Mouse (Mus musculus) limb, embryonic 12.5 days (tissue): ENCODE results near the gene Ubc. TPM values are rescaled to one million over a fixed set of nuclear protein-coding genes. Genes with fewer than 3 reads are reported as not detected.

ENCODE experiments used
- ATAC-seq: fragments of 200-750 bp; cut with Nextera tagmentation; 2 replicates; pipeline ENCODE4 v1.8.0; 2017; ENCODE audit warnings: low read depth, moderate TSS enrichment; ENCODE audit not compliant: insufficient number of reproducible peaks, insufficient read depth, low FRiP score, low TSS enrichment
- H3K27ac ChIP-seq: fragments of 300-500 bp; sonication (generic); 2 replicates; pipeline ENCODE4 v1.5.1; 2016; ENCODE audit warnings: mild to moderate bottlenecking, moderate library complexity
- H3K27me3 ChIP-seq: fragments of 300-500 bp; sonication (generic); 2 replicates; pipeline ENCODE4 v1.6.1; 2016; ENCODE audit warnings: mild to moderate bottlenecking, moderate library complexity
- H3K36me3 ChIP-seq: fragments of 300-500 bp; sonication (generic); 2 replicates; pipeline ENCODE4 v1.6.1; 2016; ENCODE audit warnings: mild to moderate bottlenecking, moderate library complexity
- H3K4me1 ChIP-seq: fragments of 300-500 bp; sonication (generic); replicated peaks from 2 replicates; pipeline ENCODE4 v1.6.1; 2016
- H3K4me2 ChIP-seq: fragments of 300-500 bp; sonication (generic); 2 replicates; pipeline ENCODE4 v1.6.1; 2016; ENCODE audit warnings: mild to moderate bottlenecking, moderate library complexity
- H3K4me3 ChIP-seq: fragments of 300-500 bp; sonication (generic); replicated peaks from 2 replicates; pipeline ENCODE4 v1.5.1; 2016; ENCODE audit warnings: mild to moderate bottlenecking
- H3K9ac ChIP-seq: fragments of 300-500 bp; sonication (generic); replicated peaks from 2 replicates; pipeline ENCODE4 v1.6.1; 2016; ENCODE audit warnings: mild to moderate bottlenecking, moderate library complexity
- H3K9me3 ChIP-seq: fragments of 300-500 bp; sonication (generic); 2 replicates; pipeline ENCODE4 v1.6.1; 2016; ENCODE audit warnings: mild to moderate bottlenecking, moderate library complexity
- WGBS: fragments of 180-500 bp; shearing (Covaris S2); methylation state at CpG from one replicate; pipeline ENCODE4 v1.1.7; 2016; 5-methylcytosine and 5-hydroxymethylcytosine counted together
- polyA plus RNA-seq: library from polyadenylated mRNA; unstranded; fragments of >200 nt; fragmentation: Nextera tagmentation; extraction: Ambion mirVana; gene quantifications from 2 replicates; pipeline ENCODE4 v1.2.1, GENCODE M21; 2016

Ubc gene
- polyA plus RNA-seq, 1 experiment from 2014 or later: 1,024 TPM

DNA sequence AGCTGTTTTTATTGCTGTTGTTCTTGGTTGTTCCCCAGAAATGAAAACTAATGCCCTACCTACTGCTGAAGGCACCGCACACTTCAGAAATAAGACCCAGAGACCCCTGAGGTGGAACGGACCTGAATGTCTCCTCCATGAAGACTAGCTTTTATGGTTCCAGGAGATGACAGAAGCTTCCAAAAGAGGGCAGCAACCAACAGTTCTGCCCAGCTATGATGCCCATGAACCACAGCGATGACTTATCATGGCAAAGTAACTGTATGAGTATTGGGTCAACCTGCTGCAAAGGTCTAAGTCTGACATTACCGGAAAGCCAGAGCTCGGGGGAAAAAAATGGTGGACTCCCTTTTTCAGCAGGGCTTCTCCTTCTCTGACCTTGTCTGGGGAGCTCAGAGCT is 11.1 kb downstream of the Ubc start:
- Histone ChIP-seq H3K27ac (no peak overlapping the region), H3K27me3 (no peaks in the 10 kb centered on the region), H3K4me2 (no peak overlapping the region), H3K4me1 (no peaks in the 10 kb centered on the region), H3K9me3 (no peaks in the 10 kb centered on the region), H3K4me3 (no peak overlapping the region), H3K9ac (no peak overlapping the region), H3K36me3 (peaks cover 4% of the 10 kb centered on the region)
- 87% methylated on average over 5 of the region's 5 CpGs for WGBS
- no peak for ATAC-seq

DNA sequence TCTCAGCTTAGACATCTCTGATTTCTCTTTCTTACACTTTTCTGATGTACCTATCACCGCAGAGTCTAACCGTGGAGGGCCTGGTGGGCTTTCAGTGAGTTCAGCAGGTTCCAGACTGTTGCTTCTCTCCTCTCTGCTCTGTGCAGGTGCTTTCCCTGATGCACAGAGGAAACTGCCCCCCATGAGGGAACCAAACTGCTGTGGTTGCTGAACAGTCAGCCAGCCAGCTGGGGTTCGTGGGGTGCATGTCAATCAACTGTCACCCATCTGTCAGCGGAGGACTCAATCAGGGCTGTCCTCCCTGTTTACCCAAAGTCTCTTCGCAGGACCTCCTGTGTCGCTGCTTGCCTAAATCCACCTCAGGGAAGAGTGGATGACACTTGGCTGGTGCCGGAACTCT is 12.8 kb downstream of the Ubc start:
- Histone ChIP-seq H3K27me3 (no peaks in the 10 kb centered on the region), H3K27ac (no peak overlapping the region), H3K4me2 (no peak overlapping the region), H3K4me1 (no peaks in the 10 kb centered on the region), H3K9ac (no peak overlapping the region), H3K36me3 (no peaks in the 10 kb centered on the region), H3K4me3 (no peak overlapping the region), H3K9me3 (no peaks in the 10 kb centered on the region)
- 80% methylated on average over 7 of the region's 7 CpGs for WGBS
- no peak for ATAC-seq

DNA sequence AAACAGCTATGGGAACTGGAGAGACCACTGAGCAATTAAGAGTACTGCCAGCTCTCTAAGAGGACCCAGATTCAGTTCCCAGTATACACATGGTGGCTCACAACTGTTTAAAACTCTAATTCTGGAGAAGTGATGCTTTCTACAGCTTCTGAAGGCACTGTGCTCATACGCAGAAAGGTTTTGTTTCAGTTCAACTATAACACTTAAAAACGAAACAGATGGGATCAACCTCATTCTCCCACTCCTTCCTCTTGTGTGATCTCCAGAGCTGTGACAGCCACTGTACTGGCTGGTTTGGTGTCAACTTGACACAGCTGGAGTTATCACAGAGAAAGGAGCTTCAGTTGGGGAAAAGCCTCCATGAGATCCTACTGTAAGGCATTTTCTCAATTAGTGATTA is 14.1 kb downstream of the Ubc start:
- Histone ChIP-seq H3K4me1 (no peaks in the 10 kb centered on the region), H3K4me3 (no peak overlapping the region), H3K9me3 (no peaks in the 10 kb centered on the region), H3K9ac (no peak overlapping the region), H3K36me3 (no peaks in the 10 kb centered on the region), H3K27ac (no peak overlapping the region), H3K4me2 (no peak overlapping the region), H3K27me3 (no peaks in the 10 kb centered on the region)
- no peak for ATAC-seq
- WGBS: 89% methylated on average over 2 of the region's 2 CpGs

DNA sequence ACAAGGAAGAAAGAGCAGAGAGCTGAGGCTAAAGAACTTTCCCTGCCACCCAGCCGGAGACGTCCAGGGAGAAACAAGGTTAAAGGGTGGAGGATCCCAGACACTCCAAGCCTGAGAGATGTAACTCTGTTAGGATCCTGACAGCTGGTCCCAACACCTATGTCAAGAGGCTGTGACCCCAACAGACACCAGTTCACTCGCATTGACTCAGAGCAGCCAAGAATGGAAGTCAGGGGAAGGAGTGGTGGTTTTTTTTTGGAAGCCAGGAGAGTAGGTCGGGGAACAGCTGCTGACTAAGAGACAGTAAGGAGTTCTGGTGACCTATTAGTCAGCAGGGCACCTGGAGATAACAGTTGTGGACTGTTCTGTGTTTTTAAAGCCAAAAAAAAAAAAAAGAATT is 18.0 kb downstream of the Ubc start:
- H3K4me1 ChIP-seq: no peaks in the 10 kb centered on the region
- H3K9ac ChIP-seq: no peak overlapping the region
- no peak for ATAC-seq
- no peaks in the 10 kb centered on the region for H3K36me3 ChIP-seq
- no peak overlapping the region for H3K4me3 ChIP-seq
- H3K27ac ChIP-seq: no peak overlapping the region
- no peaks in the 10 kb centered on the region for H3K27me3 ChIP-seq
- H3K4me2 ChIP-seq: no peak overlapping the region
- 89% methylated on average over 4 of the region's 4 CpGs for WGBS
- no peaks in the 10 kb centered on the region for H3K9me3 ChIP-seq

DNA sequence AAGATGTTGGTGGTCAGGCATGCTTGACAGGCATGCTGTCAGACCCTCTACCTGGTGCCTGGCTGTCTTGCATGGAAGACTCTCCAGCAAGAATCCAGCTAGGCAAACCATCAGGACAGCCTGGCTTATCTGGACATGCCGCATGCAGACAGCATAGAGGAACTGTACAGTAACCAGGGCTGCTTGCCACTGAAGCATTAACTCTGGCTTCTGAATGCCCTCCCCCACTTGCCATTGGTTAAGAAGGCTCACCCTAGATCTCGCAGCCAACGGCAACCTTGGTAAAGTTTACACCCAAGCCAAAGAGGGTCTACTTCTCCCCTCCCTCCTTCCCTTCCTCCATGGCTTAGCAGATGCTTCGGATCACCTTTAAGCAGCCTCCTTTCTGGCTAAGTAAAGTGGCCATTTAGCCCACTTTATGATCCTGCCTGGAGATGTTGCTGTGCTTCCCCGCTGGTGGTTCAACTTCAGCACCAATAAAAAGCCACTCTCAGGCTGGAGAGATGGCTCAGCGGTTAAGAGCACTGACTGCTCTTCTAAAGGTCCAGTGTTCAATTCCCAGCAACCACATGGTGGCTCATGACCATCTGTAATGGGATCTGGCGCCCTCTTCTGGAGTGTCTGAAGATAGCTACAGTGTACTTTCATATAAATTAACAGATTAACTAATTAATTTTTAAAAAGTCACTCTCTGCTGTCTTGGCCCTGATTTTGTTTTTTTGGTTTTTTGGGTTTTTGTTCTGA is 18.9 kb downstream of the Ubc start:
- no peaks in the 10 kb centered on the region for H3K27me3 ChIP-seq
- H3K27ac ChIP-seq: no peak overlapping the region

DNA sequence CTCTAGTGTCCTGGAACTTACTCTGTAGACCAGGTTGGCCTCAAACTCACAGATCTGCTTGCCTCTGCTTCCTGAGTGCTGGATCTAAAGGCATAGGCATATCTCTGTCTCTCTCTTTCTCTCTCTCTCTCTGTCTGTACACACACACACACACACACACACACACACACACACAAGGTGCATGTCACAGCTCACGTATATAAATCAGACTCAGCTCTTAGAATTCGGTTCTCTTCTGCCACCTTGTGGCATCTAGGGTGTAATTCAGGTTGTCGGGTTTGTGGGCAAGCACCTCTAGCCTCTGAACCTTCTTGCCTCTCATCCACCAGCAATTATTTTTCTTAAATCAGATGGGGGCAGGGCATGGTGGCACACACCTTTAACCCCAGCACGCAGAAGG is 21.4 kb downstream of the Ubc start:
- Histone ChIP-seq H3K27me3 (no peaks in the 10 kb centered on the region), H3K27ac (no peak overlapping the region), H3K36me3 (no peaks in the 10 kb centered on the region), H3K9me3 (0 out of 2 replicates have a peak, but pooled peaks cover 6% of the 10 kb centered on the region), H3K4me3 (no peak overlapping the region), H3K4me1 (no peaks in the 10 kb centered on the region), H3K4me2 (no peak overlapping the region), H3K9ac (no peak overlapping the region)
- ATAC-seq: no peak
- 3% methylated on average over 4 of the region's 4 CpGs for WGBS

More for the DNA sequence above, 18.9 kb downstream of the Ubc start:
- no peak overlapping the region for H3K4me3 ChIP-seq
- no peak overlapping the region for H3K4me2 ChIP-seq
- no peaks in the 10 kb centered on the region for H3K36me3 ChIP-seq
- no peaks in the 10 kb centered on the region for H3K4me1 ChIP-seq
- ATAC-seq: no peak
- no peak overlapping the region for H3K9ac ChIP-seq
- WGBS: 66% methylated on average over 7 of the region's 7 CpGs
- H3K9me3 ChIP-seq: no peaks in the 10 kb centered on the region

DNA sequence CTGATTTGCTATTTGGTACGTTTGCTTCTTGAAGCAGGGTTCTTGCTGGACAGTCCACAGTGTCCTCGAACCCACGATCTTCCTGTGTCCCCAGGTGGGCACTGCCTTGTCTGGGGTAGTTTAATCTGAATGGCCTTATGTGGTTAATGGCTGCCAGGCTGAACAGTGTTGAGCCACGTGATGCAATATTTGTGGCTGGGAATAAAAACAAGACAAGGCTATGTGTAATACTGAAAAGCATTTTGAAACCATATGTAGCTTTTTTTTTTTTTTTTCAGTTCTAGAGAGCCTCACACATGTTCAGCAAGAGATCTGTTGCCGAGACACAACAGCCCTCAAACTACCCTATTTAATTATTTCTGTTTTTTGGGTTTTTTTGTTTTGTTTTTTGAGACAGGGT is 21.8 kb downstream of the Ubc start:
- no peak overlapping the region for H3K9ac ChIP-seq
- ATAC-seq: no peak
- H3K4me2 ChIP-seq: no peak overlapping the region
- no peak overlapping the region for H3K27ac ChIP-seq
- H3K9me3 ChIP-seq: 0 out of 2 replicates have a peak, but pooled peaks cover 6% of the 10 kb centered on the region
- no peaks in the 10 kb centered on the region for H3K27me3 ChIP-seq
- 72% methylated on average over 5 of the region's 5 CpGs for WGBS
- no peak overlapping the region for H3K4me3 ChIP-seq
- no peaks in the 10 kb centered on the region for H3K4me1 ChIP-seq
- H3K36me3 ChIP-seq: no peaks in the 10 kb centered on the region

DNA sequence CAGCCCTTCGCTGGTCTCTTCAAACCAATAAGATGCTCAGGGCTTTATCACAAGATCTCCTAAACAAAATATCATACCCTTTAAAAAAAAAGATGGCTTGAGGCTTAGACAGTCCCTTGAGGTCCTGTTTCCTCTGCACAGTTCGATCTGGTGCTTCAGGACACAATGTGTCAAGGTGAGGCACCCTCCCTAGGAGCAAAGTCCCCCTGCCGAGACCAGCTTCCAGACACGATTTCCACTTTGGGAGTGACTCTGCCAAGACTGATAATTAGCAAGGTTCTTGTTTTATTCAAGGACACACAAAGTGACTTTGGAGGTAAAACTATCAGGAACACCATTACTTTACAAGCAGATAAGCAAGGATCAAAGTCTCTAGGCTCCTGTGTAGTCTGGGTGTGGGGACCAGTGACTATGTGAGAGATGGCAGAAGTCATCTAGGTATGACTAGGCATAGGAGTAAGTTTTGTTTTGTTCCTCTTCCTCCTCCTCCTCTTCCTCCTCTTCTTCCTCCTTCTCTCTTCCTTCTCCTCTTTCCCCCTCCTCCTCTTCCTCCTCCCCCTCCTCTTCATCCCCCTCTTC is 25.1 kb downstream of the Ubc start:
- Histone ChIP-seq H3K4me1 (no peaks in the 10 kb centered on the region), H3K4me3 (no peak overlapping the region), H3K9ac (no peak overlapping the region), H3K36me3 (no peaks in the 10 kb centered on the region), H3K4me2 (no peak overlapping the region), H3K9me3 (0 out of 2 replicates have a peak, but pooled peaks cover 6% of the 10 kb centered on the region), H3K27ac (no peak overlapping the region), H3K27me3 (no peaks in the 10 kb centered on the region)
- WGBS: 78% methylated on average over 4 of the region's 4 CpGs
- ATAC-seq: no peak

DNA sequence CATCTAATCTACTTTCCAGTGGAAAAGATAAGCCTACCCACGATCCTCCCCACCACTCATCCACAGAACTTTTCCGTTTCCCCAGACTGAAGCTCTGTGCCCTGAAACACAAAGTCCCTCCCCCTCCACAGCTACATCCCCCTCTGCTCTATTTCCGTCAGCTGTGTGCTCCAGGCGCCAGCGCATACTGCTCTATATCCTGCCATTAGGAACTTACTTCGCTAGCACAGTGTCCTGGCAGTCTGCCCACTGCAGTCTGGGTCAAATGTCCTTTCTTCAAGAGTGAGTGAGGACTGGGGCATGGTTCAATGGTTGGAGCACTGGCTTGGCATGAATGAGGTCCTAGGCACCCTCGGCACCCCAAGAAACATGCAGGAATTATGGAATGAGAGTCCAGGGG is 26.1 kb downstream of the Ubc start:
- no peak overlapping the region for H3K4me2 ChIP-seq
- no peak overlapping the region for H3K9ac ChIP-seq
- H3K27me3 ChIP-seq: no peaks in the 10 kb centered on the region
- 0 out of 2 replicates have a peak, but pooled peaks cover 6% of the 10 kb centered on the region for H3K9me3 ChIP-seq
- no peak overlapping the region for H3K27ac ChIP-seq
- H3K4me1 ChIP-seq: no peaks in the 10 kb centered on the region
- WGBS: 80% methylated on average over 7 of the region's 7 CpGs
- ATAC-seq: no peak
- no peak overlapping the region for H3K4me3 ChIP-seq
- no peaks in the 10 kb centered on the region for H3K36me3 ChIP-seq

DNA sequence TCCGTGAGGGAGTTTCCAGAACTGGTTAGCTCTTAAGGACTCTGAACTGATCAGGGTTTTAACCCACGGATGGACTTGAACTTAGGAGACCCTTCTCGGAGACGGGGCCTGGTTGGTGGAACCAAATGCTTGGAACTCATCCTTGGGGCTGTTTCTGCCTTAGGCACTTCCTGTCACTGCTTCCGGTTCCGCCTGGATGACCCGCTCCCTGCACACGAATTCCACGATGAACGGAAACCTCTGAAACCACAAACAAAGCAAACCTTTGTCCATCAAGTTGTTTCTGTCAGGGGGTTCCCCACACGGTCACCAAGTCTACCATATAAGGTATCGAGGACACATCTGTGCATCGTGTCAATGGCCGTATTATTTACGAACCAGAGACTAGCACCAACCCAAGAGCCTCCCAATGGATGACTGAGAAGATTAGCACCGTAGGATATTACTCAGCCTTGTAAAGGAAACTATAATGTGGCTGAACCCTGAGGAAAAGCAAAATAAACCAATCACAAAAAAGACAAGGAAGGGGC is 29.0 kb downstream of the Ubc start:
- H3K27ac ChIP-seq: no peak overlapping the region
- peaks cover 2% of the 10 kb centered on the region; the same call in 1 of the 2 replicates for H3K4me1 ChIP-seq
- H3K9me3 ChIP-seq: 0 out of 2 replicates have a peak, but pooled peaks cover 6% of the 10 kb centered on the region
- 83% methylated on average over 16 of the region's 16 CpGs for WGBS
- no peak for ATAC-seq
- no peaks in the 10 kb centered on the region for H3K36me3 ChIP-seq
- no peak overlapping the region for H3K4me3 ChIP-seq
- H3K27me3 ChIP-seq: no peaks in the 10 kb centered on the region
- no peak overlapping the region for H3K4me2 ChIP-seq
- H3K9ac ChIP-seq: no peak overlapping the region

DNA sequence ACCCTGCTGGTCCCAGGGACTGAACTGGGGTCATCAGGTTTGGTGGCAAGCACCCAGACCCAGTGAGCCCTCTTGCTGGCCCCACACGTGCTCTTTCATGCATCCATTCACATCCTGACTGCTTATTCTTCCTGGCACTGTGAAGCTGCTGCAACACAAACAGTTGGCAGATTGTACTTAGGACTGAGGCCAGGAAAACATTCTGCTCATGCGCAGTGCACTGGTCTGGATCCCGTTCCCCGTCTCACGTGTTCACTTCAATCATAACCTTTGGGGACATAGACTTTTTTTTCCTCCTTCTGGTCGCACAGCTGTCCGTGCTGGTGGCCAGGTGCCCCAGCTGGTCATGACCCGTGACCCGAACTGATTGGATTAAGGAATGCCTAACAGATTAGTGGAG is 29.4 kb downstream of the Ubc start:
- WGBS: 76% methylated on average over 9 of the region's 9 CpGs
- ATAC-seq: no peak
- Histone ChIP-seq H3K27ac (no peak overlapping the region), H3K9ac (no peak overlapping the region), H3K27me3 (no peaks in the 10 kb centered on the region), H3K9me3 (0 out of 2 replicates have a peak, but pooled peaks cover 6% of the 10 kb centered on the region), H3K4me2 (no peak overlapping the region), H3K36me3 (no peaks in the 10 kb centered on the region), H3K4me1 (peaks cover 5% of the 10 kb centered on the region; the same call in 1 of the 2 replicates), H3K4me3 (no peak overlapping the region)
